Mouse (Mus musculus): ENCODE measurements around the gene Dab1.

DNA sequence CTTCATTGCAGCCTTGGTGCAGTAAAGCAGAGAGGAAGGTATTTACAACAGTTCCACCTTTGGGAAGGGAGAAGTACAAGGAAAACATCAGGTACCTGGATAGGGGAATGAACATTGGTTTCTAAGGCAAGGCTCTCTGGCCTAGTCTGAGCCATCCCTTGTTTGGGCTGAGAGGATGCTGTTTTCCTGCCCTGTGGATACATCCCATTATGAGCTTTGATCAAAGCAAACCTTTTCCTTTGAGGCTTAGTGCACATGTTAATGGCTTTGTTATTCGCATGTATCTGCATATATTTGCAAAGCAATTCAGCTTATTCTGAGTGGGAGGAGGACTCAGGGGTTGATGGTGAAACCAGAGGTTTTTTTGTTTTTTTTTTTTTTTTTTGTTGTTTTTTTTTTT lies 185.3 kb downstream of the Dab1 start:
- TF ChIP-seq CTCF (IDR thresholded peaks at IDR 0.05; ENCODE audit: control insufficient read depth, insufficient read depth, insufficient read length): no peak
- TF ChIP-seq MYOG (IDR thresholded peaks at IDR 0.05; ENCODE audit: control insufficient read depth, extremely low read depth, insufficient read length): no peak
- TF ChIP-seq CEBPB (IDR thresholded peaks at IDR 0.05; ENCODE audit: low read depth): no peak
